Mouse (Mus musculus): ENCODE measurements around the gene Parpbp.

- TF ChIP-seq GATA1 (IDR thresholded peaks at IDR 0.05; ENCODE audit: borderline replicate concordance, low read length) (no peak), FLI1 (IDR thresholded peaks at IDR 0.05; ENCODE audit: low read length) (no peak)
Measured at GRCm38 (mm10) chr10:88166158-88166557, 19.4 kb upstream of the Parpbp start.
